In the genomic region with DNA sequence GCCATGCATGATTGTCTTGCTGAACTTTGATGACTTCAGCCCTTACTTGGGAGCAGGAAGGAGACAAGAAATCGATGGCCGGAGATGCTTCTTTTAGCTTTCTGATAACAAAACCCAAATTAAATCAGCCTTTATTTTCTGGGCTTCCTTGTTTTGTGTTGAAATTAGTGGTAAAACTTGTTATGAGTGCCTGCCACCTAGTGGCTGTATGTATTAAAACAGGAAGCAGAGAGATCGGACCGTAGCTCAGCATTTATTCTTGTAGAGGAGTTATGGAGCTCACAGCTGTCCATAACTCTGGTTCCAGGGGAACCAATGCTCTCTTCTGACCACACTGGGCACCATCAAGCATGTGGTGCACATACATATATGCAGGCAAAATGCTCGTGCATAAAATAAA, we compare ENCODE assay signal across 8 mouse cellular contexts. TPM values are rescaled to one million over a fixed set of nuclear protein-coding genes. Genes with fewer than 3 reads are reported as not detected.
DNase-seq lines count a peak whose midpoint lies in the region; ATAC-seq and TF ChIP-seq lines count a peak whose summit lies in the region.

No protein-coding gene starts in this region.

- TF ChIP-seq EP300 in stomach, postnatal 0 days (optimal IDR thresholded peaks at IDR 0.05): no peak

- WGBS in embryonic facial prominence, embryonic 11.5 days: 22% methylated on average over 5 of the region's 5 CpGs
- 29% methylated on average over 5 of the region's 5 CpGs for WGBS in embryonic facial prominence, embryonic 10.5 days
- WGBS in midbrain, embryonic 14.5 days: 17% methylated on average over 5 of the region's 5 CpGs
- 22% methylated on average over 5 of the region's 5 CpGs for WGBS in midbrain, embryonic 13.5 days
- WGBS in hindbrain, postnatal 0 days: 11% methylated on average over 5 of the region's 5 CpGs
- 12% methylated on average over 5 of the region's 5 CpGs for WGBS in stomach, postnatal 0 days

- no peak overlapping the region for H3K4me3 ChIP-seq in embryonic facial prominence, embryonic 11.5 days (ENCODE audit: low read depth, low read length)
- no peak overlapping the region for H3K4me3 ChIP-seq in embryonic facial prominence, embryonic 10.5 days
- H3K4me3 ChIP-seq in midbrain, embryonic 14.5 days (replicated peaks; ENCODE audit: low read depth, low read length): no peak overlapping the region
- H3K4me3 ChIP-seq in midbrain, embryonic 13.5 days (replicated peaks): no peak overlapping the region
- H3K4me3 ChIP-seq in hindbrain, postnatal 0 days (ENCODE audit: low read length): no peak overlapping the region
- no peak overlapping the region for H3K4me3 ChIP-seq in stomach, postnatal 0 days (ENCODE audit: low read depth, low read length)

- H3K27me3 ChIP-seq in embryonic facial prominence, embryonic 11.5 days (ENCODE audit: control insufficient read depth, insufficient read depth, low read length): no peaks in the 10 kb centered on the region
- no peaks in the 10 kb centered on the region for H3K27me3 ChIP-seq in embryonic facial prominence, embryonic 10.5 days (replicated peaks; ENCODE audit: low read depth, poor library complexity, severe bottlenecking)
- H3K27me3 ChIP-seq in midbrain, embryonic 14.5 days (ENCODE audit: control insufficient read depth, insufficient read depth, low read length): no peaks in the 10 kb centered on the region
- H3K27me3 ChIP-seq in midbrain, embryonic 13.5 days: no peaks in the 10 kb centered on the region
- H3K27me3 ChIP-seq in hindbrain, postnatal 0 days (ENCODE audit: insufficient read depth, low read length): no peaks in the 10 kb centered on the region
- H3K27me3 ChIP-seq in stomach, postnatal 0 days (ENCODE audit: control insufficient read depth, insufficient read depth, low read length): no peaks in the 10 kb centered on the region

- no peak overlapping the region for H3K27ac ChIP-seq in embryonic facial prominence, embryonic 11.5 days (replicated peaks; ENCODE audit: low read depth, low read length)
- no peak overlapping the region for H3K27ac ChIP-seq in embryonic facial prominence, embryonic 10.5 days (replicated peaks)
- H3K27ac ChIP-seq in midbrain, embryonic 14.5 days (replicated peaks; ENCODE audit: low read depth, low read length): no peak overlapping the region
- no peak overlapping the region for H3K27ac ChIP-seq in midbrain, embryonic 13.5 days
- H3K27ac ChIP-seq in hindbrain, postnatal 0 days: no peak overlapping the region
- H3K27ac ChIP-seq in stomach, postnatal 0 days (replicated peaks): no peak overlapping the region

- peak; percentile 83 for TF ChIP-seq CTCF in hindbrain, postnatal 0 days (IDR thresholded peaks at IDR 0.05; ENCODE audit: low read depth)
- TF ChIP-seq CTCF in stomach, postnatal 0 days (IDR thresholded peaks at IDR 0.05; ENCODE audit: low read depth): peak; percentile 89

- no peaks in the 10 kb centered on the region for H3K9me3 ChIP-seq in embryonic facial prominence, embryonic 11.5 days (replicated peaks; ENCODE audit: control insufficient read depth, low read length)
- H3K9me3 ChIP-seq in embryonic facial prominence, embryonic 10.5 days: no peaks in the 10 kb centered on the region
- H3K9me3 ChIP-seq in midbrain, embryonic 14.5 days (ENCODE audit: control insufficient read depth, low read length): no peaks in the 10 kb centered on the region
- no peaks in the 10 kb centered on the region for H3K9me3 ChIP-seq in midbrain, embryonic 13.5 days
- H3K9me3 ChIP-seq in hindbrain, postnatal 0 days (ENCODE audit: low read length): no peaks in the 10 kb centered on the region
- no peaks in the 10 kb centered on the region for H3K9me3 ChIP-seq in stomach, postnatal 0 days (ENCODE audit: control insufficient read depth, low read length)

- peak; percentile 77 for DNase-seq in embryonic facial prominence, embryonic 11.5 days (ENCODE audit: low spot score)
- no peak for DNase-seq in embryonic facial prominence, embryonic 10.5 days (ENCODE audit: low spot score)
- DNase-seq in midbrain, embryonic 14.5 days: peak; percentile 87
- peak; percentile 83 for DNase-seq in cerebellum, adult 9-10 months
- DNase-seq in hindbrain, postnatal 0 days (ENCODE audit: low spot score): peak; percentile 84
- peak; percentile 68 for DNase-seq in lung, postnatal 14 days
- peak; percentile 34 for DNase-seq in stomach, postnatal 0 days (ENCODE audit: low spot score)

- no peak overlapping the region for H3K4me2 ChIP-seq in embryonic facial prominence, embryonic 11.5 days (ENCODE audit: low read depth, low read length)
- H3K4me2 ChIP-seq in midbrain, embryonic 14.5 days (ENCODE audit: low read length): no peak overlapping the region
- H3K4me2 ChIP-seq in midbrain, embryonic 13.5 days (replicated peaks): no peak overlapping the region
- no peak overlapping the region for H3K4me2 ChIP-seq in hindbrain, postnatal 0 days (ENCODE audit: low read depth, low read length)
- H3K4me2 ChIP-seq in stomach, postnatal 0 days (replicated peaks; ENCODE audit: low read depth): no peak overlapping the region

- no peaks in the 10 kb centered on the region for H3K4me1 ChIP-seq in embryonic facial prominence, embryonic 11.5 days (ENCODE audit: control insufficient read depth, insufficient read depth, low read length)
- H3K4me1 ChIP-seq in embryonic facial prominence, embryonic 10.5 days: no peaks in the 10 kb centered on the region
- H3K4me1 ChIP-seq in midbrain, embryonic 14.5 days (ENCODE audit: control insufficient read depth, insufficient read depth, low read length): no peaks in the 10 kb centered on the region
- no peaks in the 10 kb centered on the region for H3K4me1 ChIP-seq in midbrain, embryonic 13.5 days (replicated peaks)
- no peaks in the 10 kb centered on the region for H3K4me1 ChIP-seq in hindbrain, postnatal 0 days (ENCODE audit: insufficient read depth, low read length)
- H3K4me1 ChIP-seq in stomach, postnatal 0 days (replicated peaks; ENCODE audit: control insufficient read depth, insufficient read depth): no peaks in the 10 kb centered on the region

- H3K36me3 ChIP-seq in embryonic facial prominence, embryonic 11.5 days (replicated peaks; ENCODE audit: control insufficient read depth, insufficient read depth, low read depth, low read length): no peaks in the 10 kb centered on the region; the same call in 1 of the 2 replicates
- peaks cover 61% of the 10 kb centered on the region for H3K36me3 ChIP-seq in embryonic facial prominence, embryonic 10.5 days (replicated peaks)
- peaks cover 36% of the 10 kb centered on the region for H3K36me3 ChIP-seq in midbrain, embryonic 14.5 days (ENCODE audit: control insufficient read depth, insufficient read depth, low read length)
- H3K36me3 ChIP-seq in midbrain, embryonic 13.5 days: peaks cover 51% of the 10 kb centered on the region
- peaks cover 20% of the 10 kb centered on the region for H3K36me3 ChIP-seq in hindbrain, postnatal 0 days (ENCODE audit: insufficient read depth, low read length)
- H3K36me3 ChIP-seq in stomach, postnatal 0 days (ENCODE audit: control insufficient read depth, insufficient read depth, low read length): peaks cover 18% of the 10 kb centered on the region

- no peak overlapping the region for H3K9ac ChIP-seq in embryonic facial prominence, embryonic 11.5 days (replicated peaks; ENCODE audit: low read length)
- no peak overlapping the region for H3K9ac ChIP-seq in midbrain, embryonic 14.5 days (replicated peaks; ENCODE audit: low read length)
- no peak overlapping the region for H3K9ac ChIP-seq in midbrain, embryonic 13.5 days (replicated peaks)
- no peak overlapping the region for H3K9ac ChIP-seq in hindbrain, postnatal 0 days (replicated peaks; ENCODE audit: low read length)
- no peak overlapping the region for H3K9ac ChIP-seq in stomach, postnatal 0 days (ENCODE audit: low read length)

- ATAC-seq in embryonic facial prominence, embryonic 11.5 days (replicated peaks; ENCODE audit: insufficient number of reproducible peaks, low FRiP score, low TSS enrichment, low read depth): no peak
- no peak for ATAC-seq in midbrain, embryonic 14.5 days (ENCODE audit: low FRiP score, low TSS enrichment)
- ATAC-seq in midbrain, embryonic 13.5 days: no peak
- ATAC-seq in hindbrain, postnatal 0 days: no peak
- ATAC-seq in stomach, postnatal 0 days (ENCODE audit: low FRiP score, low TSS enrichment): no peak

RNA-seq across cellular contexts. Expression of a gene that starts 13.9 kb away (rescaled TPM):
- polyA plus RNA-seq in embryonic facial prominence, embryonic 11.5 days (2014; fragmentation: Nextera tagmentation; extraction: Ambion mirVana): 25.0 and 28.4 TPM in 2 replicates
- 8.0 and 12.5 TPM in 2 replicates for polyA plus RNA-seq in embryonic facial prominence, embryonic 10.5 days (2016; fragmentation: Nextera tagmentation; extraction: Ambion mirVana)
- 6.1 and 11.8 TPM in 2 replicates for polyA plus RNA-seq in midbrain, embryonic 14.5 days (2014; fragmentation: Nextera tagmentation; extraction: Ambion mirVana)
- 9.1 and 12.2 TPM in 2 replicates for polyA plus RNA-seq in midbrain, embryonic 13.5 days (2015; fragmentation: Nextera tagmentation; extraction: Ambion mirVana)
- 11.0 and 11.7 TPM in 2 replicates for total RNA-seq in hindbrain, postnatal 0 days (2014; rRNA removed)
- polyA plus RNA-seq in hindbrain, postnatal 0 days (2015; fragmentation: Nextera tagmentation; extraction: Ambion mirVana): 11.4 and 14.0 TPM in 2 replicates
- polyA plus RNA-seq in stomach, postnatal 0 days (2015; fragmentation: Nextera tagmentation; extraction: Ambion mirVana): 8.2 and 10.2 TPM in 2 replicates

RNA-seq across cellular contexts. Expression of a gene that starts 24.2 kb away (rescaled TPM):
- polyA plus RNA-seq in embryonic facial prominence, embryonic 11.5 days (2014; fragmentation: Nextera tagmentation; extraction: Ambion mirVana): 212 and 232 TPM in 2 replicates
- 299 and 302 TPM in 2 replicates for polyA plus RNA-seq in embryonic facial prominence, embryonic 10.5 days (2016; fragmentation: Nextera tagmentation; extraction: Ambion mirVana)
- polyA plus RNA-seq in midbrain, embryonic 14.5 days (2014; fragmentation: Nextera tagmentation; extraction: Ambion mirVana): 146 and 148 TPM in 2 replicates
- polyA plus RNA-seq in midbrain, embryonic 13.5 days (2015; fragmentation: Nextera tagmentation; extraction: Ambion mirVana): 152 and 154 TPM in 2 replicates
- 67.7 and 94.8 TPM in 2 replicates for total RNA-seq in hindbrain, postnatal 0 days (2014; rRNA removed)
- 134 and 144 TPM in 2 replicates for polyA plus RNA-seq in hindbrain, postnatal 0 days (2015; fragmentation: Nextera tagmentation; extraction: Ambion mirVana)
- polyA plus RNA-seq in stomach, postnatal 0 days (2015; fragmentation: Nextera tagmentation; extraction: Ambion mirVana): 70.1 and 72.8 TPM in 2 replicates

RNA-seq across cellular contexts. Expression of a gene that starts 33.0 kb away (rescaled TPM):
- polyA plus RNA-seq in embryonic facial prominence, embryonic 11.5 days (2014; fragmentation: Nextera tagmentation; extraction: Ambion mirVana): 4.3 and 4.8 TPM in 2 replicates
- polyA plus RNA-seq in embryonic facial prominence, embryonic 10.5 days (2016; fragmentation: Nextera tagmentation; extraction: Ambion mirVana): 3.0 and 3.9 TPM in 2 replicates
- polyA plus RNA-seq in midbrain, embryonic 14.5 days (2014; fragmentation: Nextera tagmentation; extraction: Ambion mirVana): 91.6 and 120 TPM in 2 replicates
- 68.3 and 72.0 TPM in 2 replicates for polyA plus RNA-seq in midbrain, embryonic 13.5 days (2015; fragmentation: Nextera tagmentation; extraction: Ambion mirVana)
- 133 and 136 TPM in 2 replicates for total RNA-seq in hindbrain, postnatal 0 days (2014; rRNA removed)
- 138 and 151 TPM in 2 replicates for polyA plus RNA-seq in hindbrain, postnatal 0 days (2015; fragmentation: Nextera tagmentation; extraction: Ambion mirVana)
- 2.9 and 4.2 TPM in 2 replicates for polyA plus RNA-seq in stomach, postnatal 0 days (2015; fragmentation: Nextera tagmentation; extraction: Ambion mirVana)

RNA-seq across cellular contexts. Expression of a gene that starts 43.6 kb away (rescaled TPM):
- polyA plus RNA-seq in embryonic facial prominence, embryonic 11.5 days (2014; fragmentation: Nextera tagmentation; extraction: Ambion mirVana): 10.7 and 12.1 TPM in 2 replicates
- 20.8 and 21.7 TPM in 2 replicates for polyA plus RNA-seq in embryonic facial prominence, embryonic 10.5 days (2016; fragmentation: Nextera tagmentation; extraction: Ambion mirVana)
- 5.3 and 6.1 TPM in 2 replicates for polyA plus RNA-seq in midbrain, embryonic 14.5 days (2014; fragmentation: Nextera tagmentation; extraction: Ambion mirVana)
- polyA plus RNA-seq in midbrain, embryonic 13.5 days (2015; fragmentation: Nextera tagmentation; extraction: Ambion mirVana): 10.2 and 11.4 TPM in 2 replicates
- total RNA-seq in hindbrain, postnatal 0 days (2014; rRNA removed): 10.1 and 23.6 TPM in 2 replicates
- polyA plus RNA-seq in hindbrain, postnatal 0 days (2015; fragmentation: Nextera tagmentation; extraction: Ambion mirVana): 9.0 and 11.7 TPM in 2 replicates
- polyA plus RNA-seq in stomach, postnatal 0 days (2015; fragmentation: Nextera tagmentation; extraction: Ambion mirVana): 12.3 and 14.5 TPM in 2 replicates

Comparison
In these comparisons a context has a peak if more than half of its experiments do, and no peak if none do; other contexts are left out.
1. RNA of a gene that starts 33.0 kb away (polyA plus RNA-seq): 138 to 151 TPM in hindbrain, postnatal 0 days, 91.6 to 120 TPM in midbrain, embryonic 14.5 days and 68.3 to 72.0 TPM in midbrain, embryonic 13.5 days; 4.3 to 4.8 TPM in embryonic facial prominence, embryonic 11.5 days, 3.0 to 3.9 TPM in embryonic facial prominence, embryonic 10.5 days and 2.9 to 4.2 TPM in stomach, postnatal 0 days; every median in the first group is over 10 times any median in the second.